Mouse (Mus musculus) heart, embryonic 10.5 days (tissue): ENCODE data around the gene Lrrc36. TPM values are rescaled to one million over a fixed set of nuclear protein-coding genes. Genes with fewer than 3 reads are reported as not detected.
A peak's percentile ranks its signal among the peaks of the same experiment; 100 is the strongest.

Source experiments
- DNase-seq: peaks from one replicate; pipeline ENCODE4 v3.0.0-alpha.2; 2017; ENCODE audit warnings: low spot score
- H3K27ac ChIP-seq: fragments of 300-500 bp; sonication (generic); 2 replicates; pipeline ENCODE4 v1.5.1; 2016; ENCODE audit warnings: mild to moderate bottlenecking
- H3K27me3 ChIP-seq: fragments of 300-500 bp; sonication (generic); 2 replicates; pipeline ENCODE4 v1.6.1; 2016; ENCODE audit warnings: mild to moderate bottlenecking; ENCODE audit not compliant: poor library complexity, insufficient read depth, severe bottlenecking
- H3K36me3 ChIP-seq: fragments of 300-500 bp; sonication (generic); 2 replicates; pipeline ENCODE4 v1.6.1; 2016; ENCODE audit warnings: mild to moderate bottlenecking, moderate library complexity
- H3K4me1 ChIP-seq: fragments of 300-500 bp; sonication (generic); 2 replicates; pipeline ENCODE4 v1.6.1; 2016; ENCODE audit warnings: mild to moderate bottlenecking
- H3K4me3 ChIP-seq: fragments of 300-500 bp; sonication (generic); 2 replicates; pipeline ENCODE4 v1.5.1; 2016; ENCODE audit warnings: mild to moderate bottlenecking, moderate library complexity
- H3K9me3 ChIP-seq: fragments of 300-500 bp; sonication (generic); 2 replicates; pipeline ENCODE4 v1.6.1; 2016; ENCODE audit warnings: mild to moderate bottlenecking, moderate library complexity
- WGBS: fragments of 180-500 bp; shearing (Covaris S2); methylation state at CpG from one replicate; pipeline ENCODE4 v1.1.7; 2016; 5-methylcytosine and 5-hydroxymethylcytosine counted together
- polyA plus RNA-seq: library from polyadenylated mRNA; unstranded; fragments of >200 nt; fragmentation: Nextera tagmentation; extraction: Ambion mirVana; gene quantifications from 2 replicates; pipeline ENCODE4 v1.2.1, GENCODE M21; 2016

The Lrrc36 gene
- polyA plus RNA-seq, 1 experiment from 2014 or later, result not detected

DNA sequence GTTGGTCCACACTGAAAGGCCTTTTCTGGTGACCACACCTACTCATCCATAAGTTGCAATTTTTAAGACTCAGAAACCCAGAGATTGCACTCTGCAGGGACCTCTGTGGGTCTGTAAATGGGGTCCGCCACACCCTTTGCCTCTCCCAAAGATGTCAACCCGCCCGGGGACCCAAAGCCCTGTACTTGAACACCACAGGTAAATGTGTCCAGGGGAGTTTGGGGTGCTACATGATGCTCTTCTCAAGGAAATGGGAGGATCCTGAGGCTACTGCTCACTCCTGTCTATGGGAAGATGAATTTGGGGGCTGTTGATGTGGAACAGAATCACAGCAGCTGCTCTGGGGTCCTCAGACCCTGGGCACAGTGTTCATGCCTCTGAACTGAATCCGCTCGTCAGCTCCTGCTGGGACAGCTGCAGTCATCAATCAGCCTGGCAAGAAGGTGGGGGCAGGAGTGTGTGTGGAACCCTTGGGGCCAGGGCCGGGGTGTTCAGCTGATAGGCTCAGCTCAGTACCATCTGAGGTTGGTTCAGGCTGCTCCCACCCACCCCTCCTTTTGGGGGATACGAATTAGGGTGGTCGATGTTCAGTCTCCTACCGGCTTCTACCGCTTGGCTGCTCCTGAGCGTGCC is 57.4 kb downstream of the Lrrc36 start:
- Histone ChIP-seq H3K27ac (peak overlapping the region; percentile 11; the same call in 1 of the 2 replicates), H3K36me3 (0 out of 2 replicates have a peak, but pooled peaks cover 9% of the 10 kb centered on the region), H3K9me3 (no peaks in the 10 kb centered on the region), H3K4me1 (peaks cover 61% of the 10 kb centered on the region), H3K27me3 (peaks cover 56% of the 10 kb centered on the region), H3K4me3 (peak overlapping the region; percentile 47)
- no peak for DNase-seq
- WGBS, result 23% methylated on average over 11 of the region's 11 CpGs

DNA sequence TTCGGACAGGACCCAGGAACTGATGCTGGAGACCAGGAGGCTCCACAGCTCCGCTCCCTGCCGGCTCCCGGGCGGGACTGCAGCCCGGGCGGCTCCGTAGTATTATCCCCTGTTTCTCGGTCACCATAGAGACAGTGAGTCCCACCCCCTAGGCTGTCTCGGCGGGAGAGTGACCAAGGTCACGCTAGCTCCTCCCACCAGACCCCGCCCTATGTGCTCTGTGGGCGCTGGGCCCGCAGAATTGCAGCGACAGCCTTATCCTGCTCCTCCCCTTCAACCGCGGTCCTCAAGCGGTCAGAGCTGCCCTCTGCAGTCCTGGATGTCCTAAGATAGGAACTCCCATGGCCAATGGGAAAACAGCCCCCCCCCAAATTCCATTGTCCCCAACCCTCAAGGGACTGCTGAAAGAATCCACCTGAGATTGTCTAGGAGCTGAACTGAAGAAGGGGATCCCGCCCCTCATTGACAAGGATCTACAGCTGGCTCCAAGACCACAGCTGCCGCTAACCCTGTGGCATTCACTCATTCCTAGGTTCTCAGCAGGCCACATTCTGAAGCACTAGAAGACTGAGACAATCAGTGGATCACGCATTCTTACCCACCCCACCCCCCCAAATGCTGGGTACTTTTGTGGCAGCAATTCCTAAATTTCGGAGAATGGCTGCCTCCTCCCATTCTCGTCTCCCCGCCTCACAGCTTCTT is 58.1 kb downstream of the Lrrc36 start, which contains the start of gene Tppp3:
TSS of gene Tppp3 (minus strand) at position 213 of the 702 bp plus-strand sequence.
- WGBS, result 3% methylated on average over 25 of the region's 25 CpGs
- DNase-seq, result peak; percentile 98
- H3K36me3 ChIP-seq, result 0 out of 2 replicates have a peak, but pooled peaks cover 12% of the 10 kb centered on the region
- H3K4me1 ChIP-seq, result peaks cover 61% of the 10 kb centered on the region
- no peaks in the 10 kb centered on the region for H3K9me3 ChIP-seq
- peaks cover 56% of the 10 kb centered on the region for H3K27me3 ChIP-seq
- peak within 1 kb of the TSS; percentile 43 for H3K27ac ChIP-seq
- peak within 1 kb of the TSS; percentile 47 for H3K4me3 ChIP-seq

DNA sequence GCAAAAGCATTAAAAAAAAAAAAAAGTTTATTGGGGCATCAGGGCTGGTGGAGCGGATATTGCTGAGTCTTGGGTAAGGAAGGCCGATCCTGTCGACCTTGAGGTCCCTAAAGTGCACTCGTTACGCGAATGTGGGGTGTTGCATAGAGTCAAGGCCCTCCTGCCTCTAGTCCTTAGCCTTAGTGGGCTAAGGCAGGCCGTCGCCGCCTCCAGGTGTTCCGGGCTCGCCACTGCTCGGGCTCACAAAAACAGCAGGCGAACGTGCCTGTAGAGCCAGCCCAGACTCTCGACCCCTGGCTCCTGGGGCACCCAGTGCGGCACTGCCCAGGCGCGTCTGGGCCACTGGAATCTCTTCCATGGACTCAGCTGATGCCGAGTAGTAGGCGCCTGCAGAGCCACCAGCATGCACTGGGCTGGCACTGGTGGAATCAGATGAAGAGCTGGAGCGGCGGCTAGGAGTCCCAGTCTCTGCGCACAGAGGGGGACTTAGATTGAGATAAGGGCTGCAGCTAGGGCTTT is 59.1 kb downstream of the Lrrc36 start:
- Histone ChIP-seq H3K4me1 (peaks cover 70% of the 10 kb centered on the region), H3K27me3 (peaks cover 53% of the 10 kb centered on the region), H3K36me3 (0 out of 2 replicates have a peak, but pooled peaks cover 11% of the 10 kb centered on the region), H3K27ac (peak overlapping the region; percentile 43; the same call in 1 of the 2 replicates), H3K4me3 (0 out of 2 replicates have a peak overlapping the region, but pooled peaks have one; percentile 27), H3K9me3 (no peaks in the 10 kb centered on the region)
- 11% methylated on average over 23 of the region's 23 CpGs for WGBS
- no peak for DNase-seq

DNA sequence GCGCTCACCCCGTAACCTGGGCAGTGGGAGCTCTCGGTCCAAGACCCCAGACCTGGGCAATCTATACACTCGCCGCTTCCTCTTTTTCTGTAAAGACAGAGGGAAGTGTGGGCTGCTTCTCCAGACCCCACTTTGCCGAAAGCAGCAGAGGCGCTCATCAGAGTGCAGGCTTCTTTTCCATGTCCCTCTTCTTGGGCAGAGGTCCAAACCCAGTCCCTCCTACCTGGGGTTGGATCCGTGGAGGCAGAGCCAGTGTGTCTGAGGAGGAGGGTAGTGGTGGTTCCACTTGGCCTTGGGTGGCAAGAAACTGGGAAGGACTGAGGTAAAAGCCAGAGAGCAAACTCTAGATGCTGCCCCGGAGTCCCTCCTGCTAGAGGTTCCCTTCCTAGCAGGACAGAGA is 59.6 kb downstream of the Lrrc36 start:
- Histone ChIP-seq H3K4me3 (no peak overlapping the region), H3K27ac (peak overlapping the region; percentile 43; the same call in 1 of the 2 replicates), H3K4me1 (peaks cover 75% of the 10 kb centered on the region), H3K36me3 (0 out of 2 replicates have a peak, but pooled peaks cover 7% of the 10 kb centered on the region), H3K9me3 (no peaks in the 10 kb centered on the region), H3K27me3 (peaks cover 53% of the 10 kb centered on the region)
- WGBS, result 31% methylated on average over 9 of the region's 9 CpGs
- no peak for DNase-seq

DNA sequence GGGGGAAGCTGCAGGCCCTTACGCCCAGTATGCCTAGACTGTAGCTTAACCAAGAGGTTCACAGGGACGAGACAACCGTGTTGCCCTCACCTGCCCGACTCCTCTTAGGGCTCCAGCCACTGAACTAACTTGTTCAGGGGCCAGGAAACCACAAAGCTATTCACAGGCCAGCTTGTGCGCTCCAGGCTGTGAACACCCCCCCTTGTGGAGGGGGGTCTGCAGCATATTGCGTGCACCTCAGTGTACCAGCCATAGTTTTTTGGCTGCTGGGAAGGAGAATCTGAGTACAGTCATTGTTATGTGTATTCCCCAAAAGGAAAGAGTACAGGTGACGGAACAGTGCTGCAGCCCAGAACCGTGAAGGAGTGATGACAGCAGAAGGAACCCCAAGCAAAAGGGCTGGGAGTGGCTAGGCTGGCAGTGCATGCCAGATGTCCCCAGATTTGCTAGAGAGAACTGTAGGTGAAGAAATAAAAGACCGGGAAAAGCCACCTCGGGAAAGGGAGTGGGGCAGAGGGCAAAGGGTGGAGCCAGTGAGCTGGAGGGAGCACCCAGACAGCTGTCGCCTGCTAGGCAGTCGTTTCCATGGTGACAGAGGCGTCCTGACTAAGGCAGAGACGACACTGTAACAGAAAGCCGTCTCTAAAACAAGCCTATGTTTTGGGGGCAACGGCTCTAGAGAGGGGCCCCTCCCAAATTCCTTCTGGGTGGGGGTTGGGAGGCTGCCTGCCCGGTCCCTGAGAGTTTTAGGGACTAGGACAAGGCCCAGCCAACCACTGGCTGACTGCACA is 60.6 kb downstream of the Lrrc36 start:
- 0 out of 2 replicates have a peak, but pooled peaks cover 10% of the 10 kb centered on the region for H3K36me3 ChIP-seq
- WGBS, result 25% methylated on average over 17 of the region's 17 CpGs
- peak overlapping the region; percentile 26 for H3K27ac ChIP-seq
- peaks cover 51% of the 10 kb centered on the region for H3K27me3 ChIP-seq
- H3K4me1 ChIP-seq, result peaks cover 81% of the 10 kb centered on the region
- DNase-seq, result no peak
- peak overlapping the region; percentile 36 for H3K4me3 ChIP-seq
- H3K9me3 ChIP-seq, result no peaks in the 10 kb centered on the region

DNA sequence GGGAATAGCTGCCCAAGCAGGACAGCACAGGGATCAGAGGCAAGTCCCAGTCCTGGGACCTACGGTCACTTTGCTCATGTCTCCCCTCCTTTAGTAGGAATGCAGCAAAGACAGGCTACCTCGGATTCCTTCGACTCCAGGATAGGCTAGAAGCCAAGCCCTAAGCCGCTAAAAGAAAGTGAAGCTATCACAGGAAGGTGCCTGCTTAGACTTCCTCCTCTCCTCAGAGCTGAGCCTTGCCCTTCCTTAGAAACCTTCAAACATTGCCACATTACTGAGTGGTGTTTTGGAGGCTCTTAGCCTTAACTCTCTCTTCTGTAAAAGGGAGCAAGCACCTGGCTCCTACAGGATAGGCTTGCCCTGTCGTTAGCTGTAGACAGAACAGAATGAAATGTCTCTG is 61.3 kb downstream of the Lrrc36 start:
- no peaks in the 10 kb centered on the region for H3K9me3 ChIP-seq
- peaks cover 44% of the 10 kb centered on the region for H3K27me3 ChIP-seq
- H3K4me1 ChIP-seq, result peaks cover 78% of the 10 kb centered on the region
- 27% methylated on average over 5 of the region's 5 CpGs for WGBS
- H3K27ac ChIP-seq, result peak overlapping the region; percentile 26; the same call in 1 of the 2 replicates
- peak overlapping the region; percentile 36 for H3K4me3 ChIP-seq
- 0 out of 2 replicates have a peak, but pooled peaks cover 10% of the 10 kb centered on the region for H3K36me3 ChIP-seq
- DNase-seq, result no peak

DNA sequence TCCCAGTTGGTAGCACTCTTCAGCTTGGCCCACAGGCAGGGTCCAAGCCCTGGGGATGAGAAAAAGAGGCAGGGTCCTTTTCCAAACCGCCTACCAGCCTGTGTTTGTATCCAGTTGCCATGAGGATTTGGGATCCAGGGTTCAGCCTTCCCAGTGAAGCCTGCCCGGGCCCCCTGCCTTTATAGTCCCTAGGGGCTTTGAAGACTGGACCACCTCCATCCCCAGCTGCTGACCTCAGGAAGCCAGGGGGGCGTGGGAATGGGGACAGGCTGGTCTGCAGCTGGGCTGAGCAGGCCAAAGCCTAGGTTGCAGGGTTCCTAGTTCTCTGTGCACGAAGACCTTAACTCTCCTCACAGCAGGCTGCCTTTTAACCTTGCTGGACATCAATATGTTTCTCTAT is 61.9 kb downstream of the Lrrc36 start:
- peaks cover 39% of the 10 kb centered on the region for H3K27me3 ChIP-seq
- H3K27ac ChIP-seq, result no peak overlapping the region
- WGBS, result 68% methylated on average over 4 of the region's 4 CpGs
- DNase-seq, result no peak
- 0 out of 2 replicates have a peak, but pooled peaks cover 10% of the 10 kb centered on the region for H3K36me3 ChIP-seq
- H3K4me1 ChIP-seq, result peaks cover 75% of the 10 kb centered on the region
- no peaks in the 10 kb centered on the region for H3K9me3 ChIP-seq
- H3K4me3 ChIP-seq, result no peak overlapping the region

DNA sequence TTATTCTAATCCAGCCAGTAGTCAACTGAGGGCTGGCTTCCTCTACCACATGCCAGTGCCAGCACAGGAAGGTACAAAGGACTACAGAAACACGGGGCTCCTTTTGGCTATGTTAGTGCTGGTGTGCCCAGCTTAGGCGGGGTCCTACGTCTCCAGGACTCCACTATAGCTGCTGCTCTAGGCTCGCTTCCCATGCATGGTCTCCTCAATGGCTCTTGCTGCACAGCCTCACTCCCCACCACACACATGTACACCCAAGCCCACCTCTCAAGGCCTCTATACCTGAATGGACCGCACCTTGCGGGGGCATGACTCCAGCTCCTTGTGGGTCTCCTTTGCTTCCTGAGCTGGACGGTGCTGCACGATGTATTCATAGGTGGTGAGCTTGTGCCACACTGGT is 62.4 kb downstream of the Lrrc36 start:
- Histone ChIP-seq H3K27ac (no peak overlapping the region), H3K4me1 (peaks cover 78% of the 10 kb centered on the region), H3K9me3 (no peaks in the 10 kb centered on the region), H3K27me3 (peaks cover 39% of the 10 kb centered on the region), H3K36me3 (0 out of 2 replicates have a peak, but pooled peaks cover 10% of the 10 kb centered on the region), H3K4me3 (no peak overlapping the region)
- WGBS, result 88% methylated on average over 8 of the region's 8 CpGs
- no peak for DNase-seq

DNA sequence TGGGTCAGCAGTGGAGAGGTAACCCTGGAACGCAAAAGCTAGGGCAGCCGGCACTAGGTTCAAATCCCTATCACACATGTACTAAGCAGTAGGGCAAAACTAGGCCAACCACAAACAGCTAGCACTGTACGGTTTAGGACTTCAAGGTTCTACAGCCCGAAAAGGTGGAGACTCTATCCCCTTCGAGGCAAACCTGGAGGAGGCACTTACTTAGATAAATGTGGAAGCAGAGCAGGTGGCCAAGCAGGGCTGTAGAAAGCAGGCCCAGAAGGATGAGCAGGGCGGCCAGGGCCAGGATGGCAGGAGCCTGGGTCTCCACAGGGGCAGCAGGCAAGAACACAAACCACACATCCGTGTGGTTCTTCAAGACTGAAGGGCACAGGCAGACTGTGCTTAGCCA is 62.8 kb downstream of the Lrrc36 start:
- H3K9me3 ChIP-seq, result no peaks in the 10 kb centered on the region
- H3K27ac ChIP-seq, result no peak overlapping the region
- peaks cover 78% of the 10 kb centered on the region for H3K4me1 ChIP-seq
- 0 out of 2 replicates have a peak, but pooled peaks cover 10% of the 10 kb centered on the region for H3K36me3 ChIP-seq
- DNase-seq, result no peak
- WGBS, result 87% methylated on average over 7 of the region's 7 CpGs
- no peak overlapping the region for H3K4me3 ChIP-seq
- peaks cover 39% of the 10 kb centered on the region for H3K27me3 ChIP-seq

DNA sequence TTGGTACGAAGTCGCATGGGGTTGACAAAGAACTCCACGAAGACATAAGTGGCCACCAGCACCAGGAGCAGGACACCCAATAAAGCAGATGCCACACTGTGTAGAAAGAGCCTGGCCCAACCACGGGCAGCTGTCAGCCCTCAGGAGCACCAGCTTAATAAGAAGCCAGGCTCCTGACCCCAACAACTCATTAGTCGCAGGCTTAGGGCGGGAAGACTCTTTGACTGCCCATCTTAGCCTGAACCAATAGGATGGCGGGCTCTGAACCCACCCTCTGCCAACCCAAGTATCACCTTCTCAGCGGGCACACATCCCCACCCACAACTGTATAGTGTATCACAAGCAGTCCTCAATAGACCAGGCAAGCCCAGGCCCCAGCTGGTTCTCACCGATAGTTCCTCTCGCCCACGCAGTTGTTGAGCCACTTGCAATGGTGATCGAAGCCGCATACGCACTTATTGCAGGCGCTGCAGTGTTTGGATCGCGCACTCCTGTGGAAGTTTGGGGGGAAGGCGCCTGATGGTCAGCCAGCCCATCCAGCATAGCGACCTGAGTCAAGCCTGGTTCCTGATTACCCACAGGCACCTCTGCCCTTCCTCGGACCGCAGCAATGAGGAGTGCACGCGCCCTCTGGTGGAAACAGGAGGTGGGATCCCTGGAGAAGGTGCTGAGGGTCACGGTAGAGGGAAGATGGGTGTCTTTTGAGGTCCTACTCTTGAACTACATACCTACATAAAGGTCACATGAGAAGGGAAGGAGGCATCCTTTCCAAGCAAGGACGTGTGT is 63.5 kb downstream of the Lrrc36 start:
- Histone ChIP-seq H3K27ac (peak overlapping the region; percentile 54), H3K36me3 (0 out of 2 replicates have a peak, but pooled peaks cover 10% of the 10 kb centered on the region), H3K9me3 (no peaks in the 10 kb centered on the region), H3K4me3 (0 out of 2 replicates have a peak overlapping the region, but pooled peaks have one; percentile 19), H3K4me1 (peaks cover 75% of the 10 kb centered on the region), H3K27me3 (peaks cover 39% of the 10 kb centered on the region)
- WGBS, result 40% methylated on average over 25 of the region's 25 CpGs
- DNase-seq, result no peak

DNA sequence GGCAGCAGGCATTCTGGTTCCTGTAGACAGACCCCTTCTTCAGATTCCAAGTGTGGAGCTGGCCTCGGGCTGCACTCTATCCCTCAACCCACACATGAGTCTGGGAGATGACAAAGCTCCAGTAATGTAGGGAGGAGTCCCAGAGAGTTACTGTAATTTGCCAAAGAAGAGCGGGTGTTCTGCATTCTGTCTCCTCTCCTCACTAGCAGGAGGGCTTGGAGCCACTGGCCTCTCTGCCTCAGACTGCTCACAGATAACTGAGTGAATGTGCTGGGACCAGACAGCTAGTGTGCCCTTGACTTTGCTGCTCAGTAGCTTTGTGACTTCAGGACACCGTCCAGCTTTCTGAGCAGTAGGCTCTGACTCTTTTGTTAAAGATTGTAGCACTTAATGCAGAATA is 64.4 kb downstream of the Lrrc36 start:
- no peaks in the 10 kb centered on the region for H3K9me3 ChIP-seq
- H3K4me3 ChIP-seq, result no peak overlapping the region
- no peak for DNase-seq
- 0 out of 2 replicates have a peak, but pooled peaks cover 10% of the 10 kb centered on the region for H3K36me3 ChIP-seq
- peak overlapping the region; percentile 31; the same call in 1 of the 2 replicates for H3K27ac ChIP-seq
- H3K4me1 ChIP-seq, result peaks cover 69% of the 10 kb centered on the region
- 52% methylated on average over 3 of the region's 3 CpGs for WGBS
- peaks cover 29% of the 10 kb centered on the region for H3K27me3 ChIP-seq
